Mouse (Mus musculus): ENCODE data around the gene Eda. TPM values are rescaled to one million over a fixed set of nuclear protein-coding genes. Genes with fewer than 3 reads are reported as not detected.

Gene Eda
- polyA plus RNA-seq, 1 experiment from 2014 or later, result 0.53 TPM

- 90% methylated on average over 7 of the region's 7 CpGs for WGBS (ENCODE audit: insufficient replicate concordance)
- Histone ChIP-seq H3K27me3 (ENCODE audit: insufficient read depth, low read length) (no peaks in the 10 kb centered on the region), H3K9me3 (ENCODE audit: low read length) (no peaks in the 10 kb centered on the region), H3K4me2 (ENCODE audit: low read depth, low read length) (no peak overlapping the region), H3K4me3 (ENCODE audit: low read depth, low read length) (no peak overlapping the region), H3K27ac (ENCODE audit: low read depth) (no peak overlapping the region), H3K4me1 (ENCODE audit: insufficient read depth) (no peaks in the 10 kb centered on the region), H3K36me3 (replicated peaks; ENCODE audit: insufficient read depth, low read length) (no peaks in the 10 kb centered on the region), H3K9ac (replicated peaks) (no peak overlapping the region)
- DNase-seq (no peak), ATAC-seq (no peak)
- TF ChIP-seq CTCF (IDR thresholded peaks at IDR 0.05; ENCODE audit: low read depth), result no peak
- no peak for TF ChIP-seq EP300 (IDR thresholded peaks at IDR 0.05; ENCODE audit: low read depth)
These were observed 468.1 kb downstream of the Eda start for GRCm38 (mm10) chrX:100443532-100443931.

MicroRNAs encoded within 50 kb of the gene (microRNA counts, 519-probe panel; counts per million panel counts)
- microRNA mmu-miR-676, result 2,631 counts per million, percentile 25 among the panel's probes with 10 or more counts

Small RNA genes lying within 50 kb of the gene (microRNA-seq; reads per million reads assigned to microRNA genes)
- 811 reads per million, percentile 69 among the genes with 10 or more reads in this experiment for gene Mir676

Other genes starting within 250 kb of the Eda start
- not detected in 2 replicates for gene Tmem28, start 154.6 kb upstream of the Eda start, polyA plus RNA-seq (2015; fragmentation: Nextera tagmentation; extraction: Ambion mirVana)